Comparison of ENCODE assay signal across 8 mouse cellular contexts in the genomic region with DNA sequence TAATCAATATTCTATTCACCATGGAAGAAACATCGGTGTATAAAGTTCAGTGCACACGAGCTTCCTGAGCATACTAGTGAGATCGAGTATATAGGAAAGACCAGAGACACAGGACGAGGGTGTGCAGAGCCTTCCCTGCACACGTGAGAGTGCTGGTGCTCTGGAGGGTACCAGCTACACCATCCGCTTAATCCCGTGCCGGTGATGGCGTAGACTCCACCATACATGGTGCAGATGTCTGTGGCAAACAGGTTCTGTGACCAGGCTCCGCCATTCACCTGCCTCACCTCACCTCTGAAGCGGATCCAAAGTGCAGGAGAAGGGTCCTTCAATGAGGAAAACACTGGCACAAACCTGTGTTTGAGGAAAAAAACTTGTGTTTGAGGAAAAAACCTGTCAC.
DNase-seq lines count a peak whose midpoint lies in the region; ATAC-seq and TF ChIP-seq lines count a peak whose summit lies in the region.

No protein-coding gene starts in this region.

- peak; percentile 37 for ATAC-seq in kidney, embryonic 16.5 days (ENCODE audit: low FRiP score, low TSS enrichment)
- peak; percentile 46; the same call in 1 of the 2 replicates for ATAC-seq in forebrain, embryonic 13.5 days
- no peak for ATAC-seq in intestine, embryonic 15.5 days

- H3K27me3 ChIP-seq in kidney, embryonic 16.5 days (ENCODE audit: insufficient read depth, low read length) = no peaks in the 10 kb centered on the region
- no peaks in the 10 kb centered on the region for H3K27me3 ChIP-seq in forebrain, embryonic 13.5 days
- H3K27me3 ChIP-seq in intestine, embryonic 15.5 days (replicated peaks) = no peaks in the 10 kb centered on the region

- peak overlapping the region; percentile 27; the same call in 1 of the 2 replicates for H3K27ac ChIP-seq in kidney, embryonic 16.5 days (ENCODE audit: low read length)
- H3K27ac ChIP-seq in cortical plate, adult 2 months (ENCODE audit: insufficient read depth, low read length) = peak overlapping the region; percentile 52; the same call in 1 of the 2 replicates
- H3K27ac ChIP-seq in forebrain, embryonic 13.5 days = peak overlapping the region; percentile 68
- H3K27ac ChIP-seq in intestine, embryonic 15.5 days = no peak overlapping the region

- TF ChIP-seq POLR2A in cortical plate, adult 2 months (IDR thresholded peaks at IDR 0.05; ENCODE audit: extremely low read depth, insufficient read depth, low read length) = no peak

- H3K4me2 ChIP-seq in kidney, embryonic 16.5 days (replicated peaks; ENCODE audit: low read depth, low read length) = no peak overlapping the region
- no peak overlapping the region for H3K4me2 ChIP-seq in forebrain, embryonic 13.5 days
- no peak overlapping the region for H3K4me2 ChIP-seq in intestine, embryonic 15.5 days (replicated peaks)

- H3K4me3 ChIP-seq in kidney, embryonic 16.5 days (ENCODE audit: low read length) = no peak overlapping the region
- no peak overlapping the region for H3K4me3 ChIP-seq in cortical plate, adult 2 months (ENCODE audit: insufficient read depth, low read length)
- H3K4me3 ChIP-seq in forebrain, embryonic 13.5 days = no peak overlapping the region
- H3K4me3 ChIP-seq in intestine, embryonic 15.5 days (replicated peaks) = no peak overlapping the region

- H3K4me1 ChIP-seq in kidney, embryonic 16.5 days (ENCODE audit: insufficient read depth, low read length) = no peaks in the 10 kb centered on the region; the same call in 1 of the 2 replicates
- H3K4me1 ChIP-seq in cortical plate, adult 2 months (ENCODE audit: control insufficient read depth, insufficient read depth, low read length) = peaks cover 9% of the 10 kb centered on the region
- peaks cover 37% of the 10 kb centered on the region for H3K4me1 ChIP-seq in forebrain, embryonic 13.5 days
- no peaks in the 10 kb centered on the region for H3K4me1 ChIP-seq in intestine, embryonic 15.5 days (replicated peaks)

- WGBS in kidney, embryonic 16.5 days = 80% methylated on average over 11 of the region's 11 CpGs
- WGBS in forebrain, embryonic 13.5 days = 82% methylated on average over 11 of the region's 11 CpGs
- WGBS in intestine, embryonic 15.5 days = 86% methylated on average over 11 of the region's 11 CpGs

- no peak for TF ChIP-seq CTCF in cortical plate, adult 2 months (IDR thresholded peaks at IDR 0.05; ENCODE audit: extremely low read depth, insufficient read depth, low read length)

- no peaks in the 10 kb centered on the region for H3K36me3 ChIP-seq in kidney, embryonic 16.5 days (ENCODE audit: insufficient read depth, low read length)
- peaks cover 66% of the 10 kb centered on the region for H3K36me3 ChIP-seq in forebrain, embryonic 13.5 days (ENCODE audit: poor library complexity, severe bottlenecking)
- no peaks in the 10 kb centered on the region for H3K36me3 ChIP-seq in intestine, embryonic 15.5 days

- no peak overlapping the region for H3K9ac ChIP-seq in kidney, embryonic 16.5 days (replicated peaks; ENCODE audit: low read length)
- H3K9ac ChIP-seq in forebrain, embryonic 13.5 days = no peak overlapping the region
- no peak overlapping the region for H3K9ac ChIP-seq in intestine, embryonic 15.5 days

- no peak for DNase-seq in kidney, adult 8-10 months
- DNase-seq in lung, postnatal 36 days = peak; percentile 32
- DNase-seq in embryo, embryonic 10 days (ENCODE audit: low spot score) = no peak
- no peak for DNase-seq in kidney, postnatal 36 days

- no peaks in the 10 kb centered on the region for H3K9me3 ChIP-seq in kidney, embryonic 16.5 days (ENCODE audit: low read length)
- H3K9me3 ChIP-seq in forebrain, embryonic 13.5 days (replicated peaks) = no peaks in the 10 kb centered on the region
- no peaks in the 10 kb centered on the region for H3K9me3 ChIP-seq in intestine, embryonic 15.5 days
